Comparison of ENCODE assay signal across 22 mouse cellular contexts in genomic region chr13:24584403-24584802, GRCm38 (mm10).
"Had no signal": no experiment of that assay in that cellular context is flagged by ENCODE, and none has a peak within 500 bp of the region (broad histone marks: within the 10 kb centered on the region; RNA-seq: fewer than 3 reads in every experiment).

No protein-coding gene starts in this region.

- H3K4me1 ChIP-seq: kidney, embryonic 15.5 days; limb, embryonic 13.5 days had no signal

- ATAC-seq: hindbrain, postnatal 0 days; intestine, embryonic 16.5 days; liver, embryonic 12.5 days had no signal

- H3K4me3 ChIP-seq: hindbrain, embryonic 13.5 days; hindbrain, embryonic 15.5 days; kidney, embryonic 15.5 days; limb, embryonic 13.5 days; limb, embryonic 15.5 days; liver, embryonic 12.5 days had no signal

- H3K4me2 ChIP-seq: hindbrain, embryonic 13.5 days; hindbrain, embryonic 15.5 days; kidney, embryonic 15.5 days; limb, embryonic 13.5 days; limb, embryonic 15.5 days; liver, embryonic 12.5 days had no signal

- H3K27me3 ChIP-seq: hindbrain, embryonic 13.5 days; hindbrain, embryonic 15.5 days; kidney, embryonic 15.5 days; limb, embryonic 15.5 days; liver, embryonic 12.5 days had no signal

- H3K27ac ChIP-seq: hindbrain, embryonic 13.5 days; hindbrain, embryonic 15.5 days; hindbrain, postnatal 0 days; kidney, embryonic 15.5 days; kidney, postnatal 0 days; limb, embryonic 13.5 days; limb, embryonic 15.5 days; liver, embryonic 12.5 days; liver, embryonic 14.5 days had no signal

- H3K9me3 ChIP-seq: hindbrain, embryonic 13.5 days; hindbrain, embryonic 15.5 days; kidney, embryonic 15.5 days; limb, embryonic 13.5 days; limb, embryonic 15.5 days; liver, embryonic 12.5 days had no signal

- H3K36me3 ChIP-seq: hindbrain, embryonic 13.5 days; hindbrain, embryonic 15.5 days; kidney, embryonic 15.5 days; limb, embryonic 13.5 days; limb, embryonic 15.5 days; liver, embryonic 12.5 days had no signal

- DNase-seq: gastrocnemius, postnatal 14 days; gastrocnemius, postnatal 36 days; heart, adult 18-20 months; kidney, adult 11 months; kidney, adult 2 months; kidney, adult 9 months; kidney, postnatal 14 days; kidney, postnatal 36 days; layer of hippocampus, adult 9-11 months; layer of hippocampus, postnatal 36 days; left cerebral cortex, postnatal 4 days; lung, adult 18-20 months had no signal

- H3K9ac ChIP-seq: hindbrain, embryonic 13.5 days; hindbrain, embryonic 15.5 days; kidney, embryonic 15.5 days; limb, embryonic 13.5 days; limb, embryonic 15.5 days; liver, embryonic 12.5 days; liver, embryonic 14.5 days had no signal
